11 mouse cellular contexts compared by ENCODE assay signal in the genomic region with DNA sequence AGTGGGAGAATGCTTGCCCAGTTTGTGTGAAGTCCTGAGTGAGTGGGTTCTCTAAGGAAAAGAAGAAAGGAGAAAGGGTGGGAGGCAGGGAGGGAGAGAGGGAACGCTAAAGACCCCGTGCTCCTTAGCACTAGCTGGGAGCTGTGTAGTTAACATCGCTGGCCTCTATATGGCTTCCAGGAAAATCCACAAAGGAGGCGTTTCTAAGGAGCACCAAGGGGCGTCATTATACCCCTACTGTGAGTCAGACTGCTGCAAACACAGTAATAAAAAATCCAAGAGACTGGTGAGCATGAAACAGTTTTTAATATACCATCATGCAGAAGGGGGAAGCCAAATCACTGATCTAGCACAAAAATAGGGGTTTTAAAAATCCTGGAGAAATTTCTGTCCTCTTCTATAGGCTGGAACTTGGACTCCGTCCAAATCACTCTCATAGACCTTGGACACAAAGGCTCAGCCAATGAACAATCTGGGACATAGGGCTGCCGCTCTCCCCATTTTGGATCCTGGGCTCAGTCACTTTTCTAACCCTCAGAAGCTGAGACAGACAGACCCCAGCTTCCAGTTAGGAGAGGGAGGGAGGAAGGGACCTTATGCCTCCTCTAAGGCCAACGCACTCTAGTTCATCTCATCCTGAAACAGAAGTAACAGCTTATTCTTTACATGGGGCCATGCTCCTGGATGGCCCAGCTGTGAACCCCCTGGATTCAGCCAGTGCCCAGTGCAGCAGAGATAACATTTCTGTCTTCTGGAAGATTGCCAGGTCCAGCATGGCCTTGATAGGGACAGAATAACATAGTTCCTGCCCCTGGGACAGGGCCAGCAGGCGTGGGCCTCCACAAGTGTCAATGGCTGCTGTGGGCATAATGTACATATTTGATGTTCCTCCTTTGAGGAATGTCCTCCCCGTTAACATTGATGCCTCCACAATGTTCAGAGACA.
DNase-seq lines count a peak whose midpoint lies in the region; ATAC-seq and TF ChIP-seq lines count a peak whose summit lies in the region.
"Had no signal": no experiment of that assay in that cellular context is flagged by ENCODE, and none has a peak within 500 bp of the region (broad histone marks: within the 10 kb centered on the region; RNA-seq: fewer than 3 reads in every experiment).

No protein-coding gene starts in this region.

- H3K36me3 ChIP-seq in heart, embryonic 11.5 days (ENCODE audit: control insufficient read depth, insufficient read depth, low read length), result no peaks in the 10 kb centered on the region
- H3K36me3 ChIP-seq in heart, adult 2 months (ENCODE audit: control insufficient read depth, insufficient read depth, low read length), result no peaks in the 10 kb centered on the region
- H3K36me3 ChIP-seq in liver, embryonic 13.5 days, result peaks cover 28% of the 10 kb centered on the region
- no peaks in the 10 kb centered on the region for H3K36me3 ChIP-seq in intestine, embryonic 14.5 days (ENCODE audit: control insufficient read depth, insufficient read depth, low read length)
- no peaks in the 10 kb centered on the region for H3K36me3 ChIP-seq in macrophage (ENCODE audit: inconsistent target)
- H3K36me3 ChIP-seq: hindbrain, embryonic 12.5 days; midbrain, embryonic 15.5 days had no signal

- no peak for TF ChIP-seq EP300 in heart, adult 2 months (IDR thresholded peaks at IDR 0.05; ENCODE audit: insufficient read depth, low read depth, low read length)

- TF ChIP-seq CTCF in heart, adult 2 months (IDR thresholded peaks at IDR 0.05), result no peak

- no peak for TF ChIP-seq POLR2A in heart, adult 2 months (IDR thresholded peaks at IDR 0.05; ENCODE audit: insufficient read depth, low read depth, low read length)

- H3K27me3 ChIP-seq in heart, embryonic 11.5 days (ENCODE audit: control insufficient read depth, insufficient read depth, low read length), result no peaks in the 10 kb centered on the region
- H3K27me3 ChIP-seq in heart, adult 2 months (ENCODE audit: control insufficient read depth, insufficient read depth, low read length), result no peaks in the 10 kb centered on the region
- no peaks in the 10 kb centered on the region for H3K27me3 ChIP-seq in liver, embryonic 13.5 days
- H3K27me3 ChIP-seq in intestine, embryonic 14.5 days (replicated peaks; ENCODE audit: control insufficient read depth, insufficient read depth, low read length), result no peaks in the 10 kb centered on the region
- H3K27me3 ChIP-seq: hindbrain, embryonic 12.5 days; midbrain, embryonic 15.5 days had no signal

- H3K4me2 ChIP-seq in heart, embryonic 11.5 days, result no peak overlapping the region
- no peak overlapping the region for H3K4me2 ChIP-seq in liver, embryonic 13.5 days
- no peak overlapping the region for H3K4me2 ChIP-seq in intestine, embryonic 14.5 days (ENCODE audit: low read length)
- H3K4me2 ChIP-seq: hindbrain, embryonic 12.5 days; midbrain, embryonic 15.5 days had no signal

- WGBS in heart, embryonic 11.5 days (ENCODE audit: insufficient replicate concordance), result 65% methylated on average over 10 of the region's 10 CpGs
- WGBS in heart, adult 2 months, result 69% methylated on average over 10 of the region's 10 CpGs
- 69% methylated on average over 10 of the region's 10 CpGs for whole genome bisulfite sequencing in liver, embryonic 13.5 days (ENCODE audit: insufficient replicate concordance)
- WGBS in intestine, embryonic 14.5 days, result 72% methylated on average over 10 of the region's 10 CpGs
- WGBS in macrophage (ENCODE audit: missing documents), result 87% methylated on average over 9 of the region's 10 CpGs

- intact Hi-C loops in heart, adult 2 months (cut with DNase I), result loop anchor here (5.0 kb wide), 1 partner anchor 418 kb away; no protein-coding TSS in a partner anchor

- no peak overlapping the region for H3K9ac ChIP-seq in heart, embryonic 11.5 days (ENCODE audit: low read depth, low read length)
- no peak overlapping the region for H3K9ac ChIP-seq in heart, adult 2 months (ENCODE audit: low read depth, low read length)
- H3K9ac ChIP-seq in liver, embryonic 13.5 days, result no peak overlapping the region
- no peak overlapping the region for H3K9ac ChIP-seq in intestine, embryonic 14.5 days (ENCODE audit: low read length)
- H3K9ac ChIP-seq: hindbrain, embryonic 12.5 days; midbrain, embryonic 15.5 days had no signal

- no peak for DNase-seq in heart, adult 2 months
- no peak for DNase-seq in liver, embryonic 13.5 days
- no peak for DNase-seq in liver
- no peak for DNase-seq in intestine, embryonic 14.5 days (ENCODE audit: low spot score)
- DNase-seq in c-Kit-positive CD71-positive TER-119-positive erythroid progenitor cells, embryonic 14.5 days (ENCODE audit: low spot score), result no peak
- no peak for DNase-seq in cerebellum, adult 11-12 months

- peaks cover 18% of the 10 kb centered on the region for H3K4me1 ChIP-seq in heart, embryonic 11.5 days (ENCODE audit: control insufficient read depth, insufficient read depth, low read length)
- peaks cover 8% of the 10 kb centered on the region for H3K4me1 ChIP-seq in heart, adult 2 months (ENCODE audit: control insufficient read depth, insufficient read depth, low read length)
- H3K4me1 ChIP-seq in liver, embryonic 13.5 days (replicated peaks), result peaks cover 27% of the 10 kb centered on the region
- peaks cover 20% of the 10 kb centered on the region for H3K4me1 ChIP-seq in intestine, embryonic 14.5 days (replicated peaks; ENCODE audit: control insufficient read depth, insufficient read depth, low read length)
- H3K4me1 ChIP-seq: midbrain, embryonic 15.5 days had no signal

- H3K79me2 ChIP-seq in heart, adult 2 months (replicated peaks; ENCODE audit: control insufficient read depth, insufficient read depth, low read length), result no peaks in the 10 kb centered on the region
- H3K79me2 ChIP-seq in macrophage (ENCODE audit: inconsistent target), result no peaks in the 10 kb centered on the region

- H3K27ac ChIP-seq in heart, embryonic 11.5 days (ENCODE audit: low read depth, low read length), result peak overlapping the region; percentile 35; the same call in 1 of the 2 replicates
- no peak overlapping the region for H3K27ac ChIP-seq in heart, adult 2 months
- peak overlapping the region; percentile 63; the same call in 1 of the 2 replicates for H3K27ac ChIP-seq in liver, embryonic 13.5 days
- peak overlapping the region; percentile 38; the same call in 1 of the 2 replicates for H3K27ac ChIP-seq in intestine, embryonic 14.5 days (ENCODE audit: low read depth)
- H3K27ac ChIP-seq in macrophage, result peak overlapping the region; percentile 91
- H3K27ac ChIP-seq: hindbrain, embryonic 12.5 days; midbrain, embryonic 15.5 days had no signal

- H3K4me3 ChIP-seq in heart, embryonic 11.5 days (ENCODE audit: low read depth, low read length), result no peak overlapping the region
- no peak overlapping the region for H3K4me3 ChIP-seq in heart, adult 2 months
- no peak overlapping the region for H3K4me3 ChIP-seq in liver, embryonic 13.5 days (replicated peaks)
- H3K4me3 ChIP-seq in intestine, embryonic 14.5 days (ENCODE audit: low read depth, low read length), result no peak overlapping the region
- no peak overlapping the region for H3K4me3 ChIP-seq in macrophage (ENCODE audit: inconsistent target)
- H3K4me3 ChIP-seq: hindbrain, embryonic 12.5 days; midbrain, embryonic 15.5 days had no signal

- no peak for ATAC-seq in heart, embryonic 11.5 days (replicated peaks; ENCODE audit: insufficient number of reproducible peaks, low FRiP score, low TSS enrichment)
- ATAC-seq in liver, embryonic 13.5 days (ENCODE audit: low read depth), result no peak
- peak; percentile 33; the same call in 1 of the 2 replicates for ATAC-seq in intestine, embryonic 14.5 days (replicated peaks; ENCODE audit: low FRiP score, low TSS enrichment, low read depth)
- ATAC-seq: CD4-positive, CD25-positive, alpha-beta regulatory T cell, adult 4 months; midbrain, embryonic 15.5 days had no signal

- no peaks in the 10 kb centered on the region for H3K9me3 ChIP-seq in heart, embryonic 11.5 days (replicated peaks; ENCODE audit: control insufficient read depth, low read length)
- no peaks in the 10 kb centered on the region for H3K9me3 ChIP-seq in liver, embryonic 13.5 days (replicated peaks)
- H3K9me3 ChIP-seq in intestine, embryonic 14.5 days (ENCODE audit: control insufficient read depth, low read length), result no peaks in the 10 kb centered on the region
- H3K9me3 ChIP-seq: midbrain, embryonic 15.5 days had no signal
